Comparison of ENCODE assay signal across 12 mouse cellular contexts in the genomic region with DNA sequence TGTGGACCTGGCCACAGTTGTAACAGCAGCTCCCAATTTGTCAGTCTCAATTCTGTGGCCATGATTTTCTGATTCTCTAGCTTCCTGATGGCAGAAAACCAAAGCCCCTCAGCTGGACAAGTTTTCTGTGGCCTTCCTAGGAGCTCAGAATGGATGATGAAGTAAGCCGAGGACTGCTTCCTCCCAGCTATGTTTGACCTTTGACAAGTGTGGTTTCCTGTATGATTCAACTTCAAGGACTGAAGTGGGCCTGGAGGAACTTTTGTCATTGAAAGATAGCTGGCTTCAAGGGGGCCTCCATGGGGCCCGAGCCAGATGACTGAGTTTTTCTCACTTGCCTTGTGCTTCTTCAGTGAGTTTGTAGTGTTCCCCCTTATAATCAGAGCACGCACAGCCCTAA. TPM values are rescaled to one million over a fixed set of nuclear protein-coding genes. Genes with fewer than 3 reads are reported as not detected.
DNase-seq lines count a peak whose midpoint lies in the region; ATAC-seq and TF ChIP-seq lines count a peak whose summit lies in the region.
"Had no signal": no experiment of that assay in that cellular context is flagged by ENCODE, and none has a peak within 500 bp of the region (broad histone marks: within the 10 kb centered on the region; RNA-seq: fewer than 3 reads in every experiment).

No protein-coding gene starts in this region.

- no peak overlapping the region for H3K4me3 ChIP-seq in embryonic fibroblast, embryonic 13.5 days (ENCODE audit: insufficient read depth, low read length)
- H3K4me3 ChIP-seq in liver, embryonic 16.5 days (ENCODE audit: low read depth, low read length), result no peak overlapping the region
- H3K4me3 ChIP-seq: heart, embryonic 13.5 days; intestine, embryonic 15.5 days had no signal

- peak overlapping the region; percentile 47; the same call in 1 of the 2 replicates for H3K27ac ChIP-seq in embryonic fibroblast, embryonic 13.5 days (ENCODE audit: insufficient read depth, low read length)
- H3K27ac ChIP-seq in liver, embryonic 16.5 days (ENCODE audit: low read length), result no peak overlapping the region
- H3K27ac ChIP-seq: heart, embryonic 13.5 days; intestine, embryonic 15.5 days had no signal

- peaks cover 9% of the 10 kb centered on the region for H3K4me1 ChIP-seq in embryonic fibroblast, embryonic 13.5 days (ENCODE audit: control insufficient read depth, insufficient read depth, low read length)
- no peaks in the 10 kb centered on the region for H3K4me1 ChIP-seq in liver, embryonic 16.5 days (ENCODE audit: control insufficient read depth, low read depth, low read length)
- H3K4me1 ChIP-seq: heart, embryonic 13.5 days; intestine, embryonic 15.5 days had no signal

- DNase-seq in 3T3-L1 (ENCODE audit: low read depth, low spot score) (peak; percentile 74), 416B (ENCODE audit: low read depth) (peak; percentile 97)
- no peak for DNase-seq in embryo, embryonic 9.5 days (ENCODE audit: extremely low spot score)
- no peak for DNase-seq in cerebellum, adult 18-20 months
- DNase-seq: cerebellum, postnatal 14 days; kidney, postnatal 14 days; right cerebral cortex, adult 18-20 months had no signal

- 0 out of 2 replicates have a peak, but pooled peaks have one; percentile 27 for ATAC-seq in liver, embryonic 16.5 days (ENCODE audit: low read depth)
- no peak for ATAC-seq in cerebellum, adult (ENCODE audit: insufficient number of reproducible peaks, low FRiP score, low TSS enrichment)
- ATAC-seq: intestine, embryonic 15.5 days had no signal

- no peaks in the 10 kb centered on the region for H3K9me3 ChIP-seq in liver, embryonic 16.5 days (replicated peaks; ENCODE audit: control insufficient read depth, low read length)
- H3K9me3 ChIP-seq: heart, embryonic 13.5 days; intestine, embryonic 15.5 days had no signal

- H3K36me3 ChIP-seq in liver, embryonic 16.5 days (ENCODE audit: control insufficient read depth, insufficient read depth), result no peaks in the 10 kb centered on the region
- H3K36me3 ChIP-seq: heart, embryonic 13.5 days; intestine, embryonic 15.5 days had no signal

- no peak overlapping the region for H3K4me2 ChIP-seq in liver, embryonic 16.5 days (ENCODE audit: low read depth, low read length)
- H3K4me2 ChIP-seq: heart, embryonic 13.5 days; intestine, embryonic 15.5 days had no signal

- no peak overlapping the region for H3K9ac ChIP-seq in liver, embryonic 16.5 days (ENCODE audit: low read depth, low read length)
- H3K9ac ChIP-seq: heart, embryonic 13.5 days; intestine, embryonic 15.5 days had no signal

- no peaks in the 10 kb centered on the region for H3K27me3 ChIP-seq in liver, embryonic 16.5 days (ENCODE audit: control insufficient read depth, insufficient read depth, low read depth, low read length)
- H3K27me3 ChIP-seq: heart, embryonic 13.5 days; intestine, embryonic 15.5 days had no signal

- no peak for TF ChIP-seq POLR2A in embryonic fibroblast, embryonic 13.5 days (IDR thresholded peaks at IDR 0.05; ENCODE audit: low read depth, low read length)

- no peak for TF ChIP-seq CTCF in embryonic fibroblast, embryonic 13.5 days (IDR thresholded peaks at IDR 0.05; ENCODE audit: borderline replicate concordance, insufficient read depth, low read length)

- WGBS in liver, embryonic 16.5 days (ENCODE audit: insufficient replicate concordance), result 11% methylated on average over 3 of the region's 3 CpGs

RNA-seq across cellular contexts. Expression of a gene that starts 42.6 kb away (rescaled TPM):
- 31.0 and 31.1 TPM in 2 replicates for polyA plus RNA-seq in embryonic fibroblast, embryonic 13.5 days (2011; ENCODE audit: insufficient read length, low read depth, missing spikeins)
- 0.86 and 0.89 TPM in 2 replicates for polyA plus RNA-seq in liver, embryonic 16.5 days (2015; fragmentation: Nextera tagmentation; extraction: Ambion mirVana)

Comparison
In these comparisons a context has a peak if more than half of its experiments do, and no peak if none do; other contexts are left out.
1. DNase-seq: peak in 3T3-L1 (single experiment) and 416B (single experiment); none in embryo, embryonic 9.5 days (single experiment) and cerebellum, adult 18-20 months (0 of 2).
2. RNA of a gene that starts 42.6 kb away (polyA plus RNA-seq): 31.0 to 31.1 TPM in embryonic fibroblast, embryonic 13.5 days; 0.86 to 0.89 TPM in liver, embryonic 16.5 days; every median in the first group is over 10 times any median in the second.